Mouse (Mus musculus) neural tube, embryonic 14.5 days (tissue): ENCODE measurements around the gene Abcf2. TPM values are rescaled to one million over a fixed set of nuclear protein-coding genes. Genes with fewer than 3 reads are reported as not detected.

ENCODE experiments used
- ATAC-seq: fragments of 200-750 bp; cut with Nextera tagmentation; 2 replicates; pipeline ENCODE4 v1.8.0; 2017; ENCODE audit warnings: low read depth, mild to moderate bottlenecking, moderate TSS enrichment, moderate library complexity
- H3K27ac ChIP-seq: fragments of 300-500 bp; sonication (generic); 2 replicates; pipeline ENCODE4 v1.5.1; 2014; ENCODE audit warnings: low read depth, mild to moderate bottlenecking, control low read depth, low read length, moderate library complexity, mixed read lengths
- H3K27me3 ChIP-seq: fragments of 300-500 bp; sonication (generic); 2 replicates; pipeline ENCODE4 v1.6.1; 2014; ENCODE audit warnings: low read length; ENCODE audit not compliant: control insufficient read depth, insufficient read depth
- H3K36me3 ChIP-seq: fragments of 300-500 bp; sonication (generic); 2 replicates; pipeline ENCODE4 v1.6.1; 2014; ENCODE audit warnings: low read length, mixed read lengths; ENCODE audit not compliant: control insufficient read depth, insufficient read depth
- H3K4me1 ChIP-seq: fragments of 300-500 bp; sonication (generic); 2 replicates; pipeline ENCODE4 v1.6.1; 2014; ENCODE audit warnings: low read length; ENCODE audit not compliant: control insufficient read depth, insufficient read depth
- H3K4me2 ChIP-seq: fragments of 300-500 bp; sonication (generic); 2 replicates; pipeline ENCODE4 v1.6.1; 2014; ENCODE audit warnings: mild to moderate bottlenecking, low read depth, low read length, control low read depth
- H3K4me3 ChIP-seq: fragments of 300-500 bp; sonication (generic); 2 replicates; pipeline ENCODE4 v1.5.1; 2014; ENCODE audit warnings: low read depth, low read length, control low read depth, mixed read lengths
- H3K9ac ChIP-seq: fragments of 300-500 bp; sonication (generic); replicated peaks from 2 replicates; pipeline ENCODE4 v1.6.1; 2014; ENCODE audit warnings: low read depth, mild to moderate bottlenecking, control low read depth, low read length, mixed read lengths
- H3K9me3 ChIP-seq: fragments of 300-500 bp; sonication (generic); 2 replicates; pipeline ENCODE4 v1.6.1; 2016; ENCODE audit warnings: low read length; ENCODE audit not compliant: control insufficient read depth
- WGBS: fragments of 180-500 bp; shearing (Covaris S2); extraction: QIAGEN DNeasy Blood & Tissue Kit; methylation state at CpG from one replicate; pipeline ENCODE4 v1.1.7; 2014; 5-methylcytosine and 5-hydroxymethylcytosine counted together
- microRNA counts: library from miRNA; unstranded; fragments of <30 nt; microRNA quantifications from one replicate; lab custom pipeline; 2016
- microRNA-seq: library from miRNA; unstranded; fragments of <30 nt; microRNA quantifications from one replicate; pipeline ENCODE4, GENCODE M21; 2016
- polyA plus RNA-seq: library from polyadenylated mRNA; unstranded; fragments of >200 nt; fragmentation: Nextera tagmentation; extraction: Ambion mirVana; gene quantifications from 2 replicates; pipeline ENCODE4 v1.2.1, GENCODE M21; 2014

The Abcf2 gene
- polyA plus RNA-seq, 1 experiment from 2014 or later = 80.3 TPM

- Histone ChIP-seq H3K27me3 (peaks cover 20% of the 10 kb centered on the region), H3K9me3 (no peaks in the 10 kb centered on the region), H3K4me3 (peak within 1 kb of the TSS; percentile 48), H3K9ac (peak within 1 kb of the TSS; percentile 68), H3K4me1 (peaks cover 14% of the 10 kb centered on the region), H3K4me2 (peak within 1 kb of the TSS; percentile 80), H3K36me3 (no peaks in the 10 kb centered on the region), H3K27ac (peak within 1 kb of the TSS; percentile 64)
- ATAC-seq = peak; percentile 23
- under 1% methylated on average over 19 of the region's 49 CpGs for WGBS
Measured at GRCm38 (mm10) chr5:24526889-24527230, 50.4 kb downstream of the Abcf2 start, which contains the start of gene Gbx1. Gene Gbx1 (minus strand): TSS chr5:24527202.

GRCm38 (mm10) chr5:24526190-24526888, 50.9 kb downstream of the Abcf2 start:
- Histone ChIP-seq H3K36me3 (no peaks in the 10 kb centered on the region), H3K27me3 (peaks cover 20% of the 10 kb centered on the region), H3K9me3 (no peaks in the 10 kb centered on the region), H3K9ac (peak overlapping the region; percentile 68), H3K4me2 (peak overlapping the region; percentile 80), H3K4me3 (peak overlapping the region; percentile 48), H3K4me1 (peaks cover 14% of the 10 kb centered on the region), H3K27ac (peak overlapping the region; percentile 64; the same call in 1 of the 2 replicates)
- peak; percentile 54 for ATAC-seq
- under 1% methylated on average over 69 of the region's 109 CpGs for whole genome bisulfite sequencing

GRCm38 (mm10) chr5:24525360-24526189, 51.7 kb downstream of the Abcf2 start:
- Histone ChIP-seq H3K27me3 (peaks cover 20% of the 10 kb centered on the region), H3K27ac (peak overlapping the region; percentile 64; the same call in 1 of the 2 replicates), H3K4me2 (peak overlapping the region; percentile 80), H3K4me1 (peaks cover 14% of the 10 kb centered on the region), H3K4me3 (peak overlapping the region; percentile 48), H3K9ac (peak overlapping the region; percentile 68), H3K9me3 (no peaks in the 10 kb centered on the region), H3K36me3 (no peaks in the 10 kb centered on the region)
- WGBS = 4% methylated on average over 34 of the region's 34 CpGs
- ATAC-seq = no peak

- Histone ChIP-seq H3K27ac (no peak overlapping the region), H3K4me2 (peak overlapping the region; percentile 80), H3K36me3 (no peaks in the 10 kb centered on the region), H3K9me3 (no peaks in the 10 kb centered on the region), H3K27me3 (peaks cover 20% of the 10 kb centered on the region), H3K4me3 (peak overlapping the region; percentile 48), H3K4me1 (peaks cover 14% of the 10 kb centered on the region), H3K9ac (no peak overlapping the region)
- WGBS = 26% methylated on average over 4 of the region's 4 CpGs
- ATAC-seq = no peak
Measured at GRCm38 (mm10) chr5:24524522-24524921, 52.7 kb downstream of the Abcf2 start.

GRCm38 (mm10) chr5:24523806-24524205, 53.5 kb downstream of the Abcf2 start:
- WGBS = 32% methylated on average over 8 of the region's 8 CpGs
- H3K9ac ChIP-seq = no peak overlapping the region
- peaks cover 20% of the 10 kb centered on the region for H3K27me3 ChIP-seq
- H3K4me3 ChIP-seq = peak overlapping the region; percentile 48; the same call in 1 of the 2 replicates
- no peak for ATAC-seq
- no peak overlapping the region for H3K27ac ChIP-seq
- peaks cover 14% of the 10 kb centered on the region for H3K4me1 ChIP-seq
- peak overlapping the region; percentile 31; the same call in 1 of the 2 replicates for H3K4me2 ChIP-seq
- no peaks in the 10 kb centered on the region for H3K9me3 ChIP-seq
- no peaks in the 10 kb centered on the region for H3K36me3 ChIP-seq

GRCm38 (mm10) chr5:24521366-24521765, 55.9 kb downstream of the Abcf2 start:
- Histone ChIP-seq H3K4me3 (no peak overlapping the region), H3K4me1 (peaks cover 5% of the 10 kb centered on the region; the same call in 1 of the 2 replicates), H3K4me2 (peak overlapping the region; percentile 31; the same call in 1 of the 2 replicates), H3K9ac (no peak overlapping the region), H3K36me3 (no peaks in the 10 kb centered on the region), H3K27me3 (peaks cover 10% of the 10 kb centered on the region; the same call in 1 of the 2 replicates), H3K27ac (no peak overlapping the region), H3K9me3 (no peaks in the 10 kb centered on the region)
- no peak for ATAC-seq
- 64% methylated on average over 8 of the region's 8 CpGs for WGBS

MicroRNAs within 50 kb of the gene (microRNA counts, 519-probe panel; counts per million panel counts)
- microRNA mmu-miR-671-3p (lab: Ali Mortazavi, UCI) = not detected
- microRNA mmu-miR-671-5p (lab: Ali Mortazavi, UCI) = not detected

Small RNA genes within 50 kb of the gene (microRNA-seq; reads per million reads assigned to microRNA genes)
- 314 reads per million, percentile 63 among the genes with 10 or more reads in this experiment for gene Mir671

Other genes with a start within 250 kb of the Abcf2 start
- gene Kcnh2, start 225.9 kb downstream of the Abcf2 start, polyA plus RNA-seq = 13.6 and 17.0 TPM in 2 replicates
- 4.2 and 9.6 TPM in 2 replicates for gene Nos3, start 212.7 kb downstream of the Abcf2 start, polyA plus RNA-seq
- 2.0 and 2.2 TPM in 2 replicates for gene Atg9b, start 185.3 kb downstream of the Abcf2 start, polyA plus RNA-seq
- 47.2 and 47.7 TPM in 2 replicates for gene Abcb8, start 183.8 kb downstream of the Abcf2 start, polyA plus RNA-seq
- gene Asic3, start 164.1 kb downstream of the Abcf2 start, polyA plus RNA-seq = 0.58 and 3.0 TPM in 2 replicates
- gene Cdk5, start 153.9 kb downstream of the Abcf2 start, polyA plus RNA-seq = 119 and 126 TPM in 2 replicates
- 11.2 and 13.8 TPM in 2 replicates for gene Slc4a2, start 153.6 kb downstream of the Abcf2 start, polyA plus RNA-seq
- 93.2 and 97.7 TPM in 2 replicates for gene Fastk, start 132.2 kb downstream of the Abcf2 start, polyA plus RNA-seq
- 63.9 and 68.0 TPM in 2 replicates for gene Tmub1, start 129.6 kb downstream of the Abcf2 start, polyA plus RNA-seq
- 59.3 and 63.6 TPM in 2 replicates for gene Agap3, start 125.3 kb downstream of the Abcf2 start, polyA plus RNA-seq
- gene Gbx1, start 50.3 kb downstream of the Abcf2 start, polyA plus RNA-seq = 3.5 and 5.8 TPM in 2 replicates
- 0.17 and 0.45 TPM in 2 replicates for gene Asb10, start 36.5 kb downstream of the Abcf2 start, polyA plus RNA-seq
- gene 4931409K22Rik, start 20.7 kb downstream of the Abcf2 start, polyA plus RNA-seq = 0.14 and 0.16 TPM in 2 replicates
- gene Chpf2, start 9.3 kb upstream of the Abcf2 start, polyA plus RNA-seq = 13.3 and 13.6 TPM in 2 replicates
- 139 and 179 TPM in 2 replicates for gene Smarcd3, start 46.9 kb upstream of the Abcf2 start, polyA plus RNA-seq
- 56.2 and 57.9 TPM in 2 replicates for gene Nub1, start 108.1 kb upstream of the Abcf2 start, polyA plus RNA-seq
- gene Wdr86, start 153.3 kb upstream of the Abcf2 start, polyA plus RNA-seq = 1.2 and 5.3 TPM in 2 replicates
- 2.0 TPM in 1 of 2 replicates, not detected in the other for gene Crygn, start 180.5 kb upstream of the Abcf2 start, polyA plus RNA-seq